Mouse (Mus musculus) intestine, embryonic 16.5 days (tissue): ENCODE measurements around the gene Gucd1. TPM values are rescaled to one million over a fixed set of nuclear protein-coding genes. Genes with fewer than 3 reads are reported as not detected.
A peak's percentile ranks its signal among the peaks of the same experiment; 100 is the strongest.
"Not testable (repeated sequence)": the region's sequence is repeated elsewhere in the genome, so short reads cannot be mapped to it uniquely, and the experiment has no call there.

Experiments
- ATAC-seq: fragments of 200-750 bp; cut with Nextera tagmentation; 2 replicates; pipeline ENCODE4 v1.8.0; 2017; ENCODE audit warnings: moderate TSS enrichment, moderate library complexity
- H3K27ac ChIP-seq: fragments of 300-500 bp; sonication (generic); 2 replicates; pipeline ENCODE4 v1.5.1; 2014; ENCODE audit warnings: mild to moderate bottlenecking, low read length
- H3K27me3 ChIP-seq: fragments of 300-500 bp; sonication (generic); replicated peaks from 2 replicates; pipeline ENCODE4 v1.6.1; 2014; ENCODE audit warnings: low read length, control low read depth, mixed read lengths; ENCODE audit not compliant: control insufficient read depth, insufficient read depth
- H3K36me3 ChIP-seq: fragments of 300-500 bp; sonication (generic); 2 replicates; pipeline ENCODE4 v1.6.1; 2014; ENCODE audit warnings: low read length, control low read depth; ENCODE audit not compliant: control insufficient read depth, insufficient read depth
- H3K4me1 ChIP-seq: fragments of 300-500 bp; sonication (generic); 2 replicates; pipeline ENCODE4 v1.6.1; 2014; ENCODE audit warnings: low read length, control low read depth, mixed read lengths; ENCODE audit not compliant: control insufficient read depth, insufficient read depth
- H3K4me2 ChIP-seq: fragments of 300-500 bp; sonication (generic); 2 replicates; pipeline ENCODE4 v1.6.1; 2014; ENCODE audit warnings: low read depth, low read length, control low read depth
- H3K4me3 ChIP-seq: fragments of 300-500 bp; sonication (generic); 2 replicates; pipeline ENCODE4 v1.5.1; 2014; ENCODE audit warnings: mild to moderate bottlenecking, low read length
- H3K9ac ChIP-seq: fragments of 300-500 bp; sonication (generic); 2 replicates; pipeline ENCODE4 v1.6.1; 2014; ENCODE audit warnings: low read depth, low read length
- H3K9me3 ChIP-seq: fragments of 300-500 bp; sonication (generic); 2 replicates; pipeline ENCODE4 v1.6.1; 2016; ENCODE audit warnings: low read length, control low read depth; ENCODE audit not compliant: control insufficient read depth
- WGBS: fragments of 180-500 bp; shearing (Covaris S2); extraction: QIAGEN DNeasy Blood & Tissue Kit; methylation state at CpG from one replicate; pipeline ENCODE4 v1.1.7; 2014; 5-methylcytosine and 5-hydroxymethylcytosine counted together
- polyA plus RNA-seq: library from polyadenylated mRNA; unstranded; fragments of >200 nt; fragmentation: Nextera tagmentation; extraction: Ambion mirVana; gene quantifications from 2 replicates; pipeline ENCODE4 v1.2.1, GENCODE M21; 2015

Gucd1 gene
- polyA plus RNA-seq, 1 experiment from 2014 or later = 55.5 TPM

DNA sequence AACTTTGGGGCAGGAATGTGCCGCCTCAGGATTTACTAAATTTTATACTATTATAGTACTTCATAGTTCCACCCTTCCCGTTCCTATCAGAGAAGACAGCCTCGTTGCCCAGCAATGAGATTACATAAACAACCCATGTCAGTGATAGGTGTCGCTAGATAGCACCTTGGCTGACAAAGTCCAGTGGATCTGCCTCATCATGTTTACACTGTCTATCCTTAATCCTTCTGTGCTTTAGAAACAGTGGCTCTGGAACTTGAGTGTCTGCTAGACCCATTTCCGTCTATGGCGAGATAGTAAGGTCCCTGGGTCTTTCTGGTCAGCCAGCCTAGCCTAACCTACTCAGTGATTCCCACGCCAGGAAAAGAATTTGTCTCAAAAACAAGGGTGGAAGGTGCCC is 17.4 kb downstream of the Gucd1 start:
- Histone ChIP-seq H3K4me2 (no peak overlapping the region), H3K9ac (no peak overlapping the region), H3K4me1 (peaks cover 3% of the 10 kb centered on the region), H3K4me3 (no peak overlapping the region), H3K36me3 (no peaks in the 10 kb centered on the region), H3K27me3 (no peaks in the 10 kb centered on the region), H3K27ac (no peak overlapping the region; the same call in 1 of the 2 replicates), H3K9me3 (no peaks in the 10 kb centered on the region)
- 33% methylated on average over 7 of the region's 7 CpGs for WGBS
- ATAC-seq = peak; percentile 60

- peak; percentile 44 for ATAC-seq
- 43% methylated on average over 3 of the region's 3 CpGs for WGBS
- H3K27ac ChIP-seq = peak overlapping the region; percentile 27; the same call in 1 of the 2 replicates
These were observed 18.0 kb downstream of the Gucd1 start for GRCm38 (mm10) chr10:75499791-75500190.

GRCm38 (mm10) chr10:75499214-75499613 is 18.6 kb downstream of the Gucd1 start:
- not testable (repeated sequence) for H3K4me3 ChIP-seq, H3K36me3 ChIP-seq, H3K4me2 ChIP-seq, H3K4me1 ChIP-seq, H3K9me3 ChIP-seq, H3K9ac ChIP-seq, H3K27ac ChIP-seq, ATAC-seq, H3K27me3 ChIP-seq
- 89% methylated on average over 7 of the region's 7 CpGs for WGBS

More at GRCm38 (mm10) chr10:75499791-75500190, 18.0 kb downstream of the Gucd1 start:
- peaks cover 3% of the 10 kb centered on the region for H3K4me1 ChIP-seq
- H3K9ac ChIP-seq = no peak overlapping the region
- no peak overlapping the region for H3K4me3 ChIP-seq
- H3K4me2 ChIP-seq = no peak overlapping the region
- H3K9me3 ChIP-seq = no peaks in the 10 kb centered on the region
- no peaks in the 10 kb centered on the region for H3K27me3 ChIP-seq
- H3K36me3 ChIP-seq = no peaks in the 10 kb centered on the region

DNA sequence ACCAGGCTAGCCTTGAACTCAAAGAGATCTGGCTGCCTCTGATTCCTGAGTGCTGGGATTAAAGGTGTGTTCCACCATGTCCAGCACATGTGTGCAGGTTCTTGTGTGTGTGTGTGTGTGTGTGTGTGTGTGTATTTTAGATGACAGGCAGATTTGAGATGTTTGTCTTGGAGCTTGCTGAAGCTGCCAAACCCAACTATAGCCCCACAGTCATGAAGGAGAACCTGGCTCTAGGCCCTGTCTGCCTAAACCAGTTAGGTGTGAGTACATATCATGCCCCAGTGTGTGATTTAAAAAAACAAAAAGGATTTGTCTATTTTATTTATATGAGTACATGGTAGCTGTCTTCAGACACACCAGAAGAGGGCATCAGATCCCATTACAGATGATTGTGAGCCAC is 21.9 kb downstream of the Gucd1 start:
- ATAC-seq = no peak
- no peaks in the 10 kb centered on the region for H3K36me3 ChIP-seq
- H3K27ac ChIP-seq = no peak overlapping the region
- no peaks in the 10 kb centered on the region for H3K27me3 ChIP-seq
- H3K9me3 ChIP-seq = no peaks in the 10 kb centered on the region
- H3K4me1 ChIP-seq = peaks cover 3% of the 10 kb centered on the region
- no peak overlapping the region for H3K9ac ChIP-seq
- no peak overlapping the region for H3K4me2 ChIP-seq
- no peak overlapping the region for H3K4me3 ChIP-seq

DNA sequence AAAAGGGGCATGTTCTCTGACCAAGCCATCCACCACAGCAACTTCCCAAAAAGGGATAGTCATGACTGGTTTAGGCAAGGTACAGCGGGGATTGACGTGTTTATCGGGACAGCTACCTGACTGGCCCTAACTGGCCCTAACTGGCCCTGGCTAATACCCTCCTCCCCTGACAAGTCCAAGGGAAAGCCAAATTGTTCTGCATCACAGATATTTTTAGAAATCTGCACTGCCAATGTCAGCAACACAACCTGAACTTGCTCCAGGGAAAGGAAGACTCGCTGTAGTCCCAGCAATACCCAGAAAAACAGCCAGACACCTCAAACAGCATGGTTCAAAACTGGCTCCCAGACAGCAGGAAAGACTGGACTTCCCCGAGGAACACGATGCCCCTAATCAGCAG is 22.5 kb downstream of the Gucd1 start:
- Histone ChIP-seq H3K27me3 (no peaks in the 10 kb centered on the region), H3K36me3 (no peaks in the 10 kb centered on the region), H3K4me2 (no peak overlapping the region), H3K9ac (no peak overlapping the region), H3K4me1 (no peaks in the 10 kb centered on the region; the same call in 1 of the 2 replicates), H3K4me3 (no peak overlapping the region), H3K9me3 (no peaks in the 10 kb centered on the region), H3K27ac (no peak overlapping the region)
- no peak for ATAC-seq
- 72% methylated on average over 6 of the region's 6 CpGs for WGBS

GRCm38 (mm10) chr10:75491936-75492262 is 25.9 kb downstream of the Gucd1 start:
- WGBS = 52% methylated on average over 2 of the region's 2 CpGs
- no peaks in the 10 kb centered on the region for H3K9me3 ChIP-seq
- H3K36me3 ChIP-seq = no peaks in the 10 kb centered on the region
- ATAC-seq = no peak
- H3K27ac ChIP-seq = no peak overlapping the region
- no peak overlapping the region for H3K4me2 ChIP-seq
- H3K4me1 ChIP-seq = no peaks in the 10 kb centered on the region
- H3K27me3 ChIP-seq = no peaks in the 10 kb centered on the region
- H3K9ac ChIP-seq = no peak overlapping the region
- H3K4me3 ChIP-seq = no peak overlapping the region

DNA sequence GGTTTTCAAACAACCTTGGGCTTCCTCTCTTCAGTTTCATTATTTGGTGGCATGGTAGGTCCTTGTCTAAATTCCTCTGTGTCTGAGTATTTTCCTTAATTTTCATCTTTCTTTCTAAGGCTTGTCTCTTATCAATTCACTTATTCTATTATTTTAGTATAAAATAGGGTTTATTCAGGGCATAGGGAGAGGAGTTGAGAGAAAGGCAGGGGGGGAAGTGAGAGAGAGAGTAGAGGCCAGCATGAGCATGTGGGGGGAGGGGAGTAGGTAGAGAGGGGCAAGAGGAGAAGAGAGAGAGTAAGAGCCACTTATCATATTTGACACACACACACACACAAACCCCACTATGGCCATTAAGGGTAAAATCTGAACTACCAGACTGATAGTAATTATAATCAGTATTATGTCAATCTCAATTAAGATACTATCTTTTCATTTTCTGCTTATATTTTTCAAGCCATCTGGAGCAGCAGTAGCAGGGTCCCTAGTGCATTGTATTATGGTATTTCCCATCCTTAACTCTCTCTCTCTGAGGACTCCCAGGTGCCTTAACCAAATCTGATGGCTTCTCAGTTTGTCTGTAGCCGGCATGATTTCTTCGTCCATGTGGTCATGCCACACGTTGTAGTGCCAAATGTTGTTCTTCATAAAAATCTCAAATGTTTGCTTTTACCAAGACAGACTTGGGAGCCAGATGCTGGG is 26.4 kb downstream of the Gucd1 start:
- Histone ChIP-seq H3K36me3 (no peaks in the 10 kb centered on the region), H3K9me3 (no peaks in the 10 kb centered on the region), H3K27ac (no peak overlapping the region), H3K4me3 (no peak overlapping the region), H3K4me1 (no peaks in the 10 kb centered on the region), H3K27me3 (no peaks in the 10 kb centered on the region), H3K4me2 (no peak overlapping the region), H3K9ac (no peak overlapping the region)
- no peak for ATAC-seq
- 83% methylated on average over 3 of the region's 3 CpGs for WGBS

GRCm38 (mm10) chr10:75490731-75491130 is 27.0 kb downstream of the Gucd1 start:
- ATAC-seq = no peak
- WGBS = 82% methylated on average over 2 of the region's 2 CpGs
- H3K9me3 ChIP-seq = no peaks in the 10 kb centered on the region
- H3K4me3 ChIP-seq = no peak overlapping the region
- H3K4me1 ChIP-seq = no peaks in the 10 kb centered on the region
- no peak overlapping the region for H3K27ac ChIP-seq
- H3K36me3 ChIP-seq = no peaks in the 10 kb centered on the region
- H3K4me2 ChIP-seq = no peak overlapping the region
- no peak overlapping the region for H3K9ac ChIP-seq
- no peaks in the 10 kb centered on the region for H3K27me3 ChIP-seq

- Histone ChIP-seq H3K27ac (no peak overlapping the region), H3K27me3 (no peaks in the 10 kb centered on the region), H3K9me3 (no peaks in the 10 kb centered on the region), H3K4me1 (no peaks in the 10 kb centered on the region), H3K4me2 (no peak overlapping the region), H3K4me3 (no peak overlapping the region), H3K9ac (no peak overlapping the region), H3K36me3 (no peaks in the 10 kb centered on the region)
- ATAC-seq = no peak
- WGBS = 58% methylated on average over 2 of the region's 2 CpGs
These were observed 28.2 kb downstream of the Gucd1 start for GRCm38 (mm10) chr10:75489522-75489921.

- Histone ChIP-seq H3K4me3 (no peak overlapping the region), H3K27me3 (no peaks in the 10 kb centered on the region), H3K9me3 (no peaks in the 10 kb centered on the region), H3K4me1 (no peaks in the 10 kb centered on the region), H3K27ac (no peak overlapping the region), H3K4me2 (no peak overlapping the region), H3K9ac (no peak overlapping the region), H3K36me3 (no peaks in the 10 kb centered on the region)
- WGBS = 59% methylated on average over 3 of the region's 3 CpGs
- ATAC-seq = no peak
These were observed 30.6 kb downstream of the Gucd1 start for GRCm38 (mm10) chr10:75487131-75487530.
